Mouse (Mus musculus): ENCODE data around the gene Psma7. TPM values are rescaled to one million over a fixed set of nuclear protein-coding genes. Genes with fewer than 3 reads are reported as not detected.

Gene Psma7
- polyA plus RNA-seq, 1 experiment, result 184 TPM

- DNase-seq (ENCODE audit: low read depth, low spot score), result no peak
- WGBS, result 84% methylated on average over 3 of the region's 3 CpGs
Measured at GRCm38 (mm10) chr2:180047580-180047979, 5.3 kb upstream of the Psma7 start.

GRCm38 (mm10) chr2:180045283-180045682, 3.0 kb upstream of the Psma7 start:
- WGBS, result 39% methylated on average over 4 of the region's 4 CpGs
- DNase-seq (ENCODE audit: low read depth, low spot score), result no peak

- WGBS, result under 1% methylated on average over 66 of the region's 66 CpGs
- DNase-seq (ENCODE audit: low read depth, low spot score), result no peak
Measured at GRCm38 (mm10) chr2:180042858-180043515, 754 bp upstream of the Psma7 start.

GRCm38 (mm10) chr2:180041577-180042255, 517 bp downstream of the Psma7 start:
- WGBS, result under 1% methylated on average over 66 of the region's 66 CpGs
- DNase-seq (ENCODE audit: low read depth, low spot score), result no peak

- no peak for DNase-seq (ENCODE audit: low read depth, low spot score)
- 36% methylated on average over 6 of the region's 6 CpGs for WGBS
Measured at GRCm38 (mm10) chr2:180040406-180040805, 1.8 kb downstream of the Psma7 start.

- WGBS, result 64% methylated on average over 5 of the region's 5 CpGs
- DNase-seq (ENCODE audit: low read depth, low spot score), result no peak
Measured at GRCm38 (mm10) chr2:180034753-180035152, 7.5 kb downstream of the Psma7 start.

- DNase-seq (ENCODE audit: low read depth, low spot score), result no peak
- WGBS, result 81% methylated on average over 3 of the region's 3 CpGs
Measured at GRCm38 (mm10) chr2:180033956-180034355, 8.3 kb downstream of the Psma7 start.

- no peak for DNase-seq (ENCODE audit: low read depth, low spot score)
Measured at GRCm38 (mm10) chr2:180032925-180033324, 9.3 kb downstream of the Psma7 start.

GRCm38 (mm10) chr2:180031270-180031669, 11.0 kb downstream of the Psma7 start:
- no peak for DNase-seq (ENCODE audit: low read depth, low spot score)
- 93% methylated on average over 6 of the region's 6 CpGs for WGBS

More at GRCm38 (mm10) chr2:180032925-180033324, 9.3 kb downstream of the Psma7 start:
- 18% methylated on average over 3 of the region's 3 CpGs for WGBS

GRCm38 (mm10) chr2:180027768-180028167, 14.5 kb downstream of the Psma7 start:
- 84% methylated on average over 9 of the region's 9 CpGs for WGBS
- no peak for DNase-seq (ENCODE audit: low read depth, low spot score)

- 58% methylated on average over 6 of the region's 6 CpGs for WGBS
- DNase-seq (ENCODE audit: low read depth, low spot score), result no peak
Measured at GRCm38 (mm10) chr2:180025861-180026200, 16.4 kb downstream of the Psma7 start.

- no peak for DNase-seq (ENCODE audit: low read depth, low spot score)
- under 1% methylated on average over 84 of the region's 84 CpGs for WGBS
Measured at GRCm38 (mm10) chr2:180025135-180025860, 16.9 kb downstream of the Psma7 start.

- WGBS, result under 1% methylated on average over 70 of the region's 80 CpGs
- DNase-seq (ENCODE audit: low read depth, low spot score), result peak; percentile 85
Measured at GRCm38 (mm10) chr2:180024401-180025098, 17.7 kb downstream of the Psma7 start, which contains the start of gene Lsm14b. Gene Lsm14b, plus strand, starts transcription at chr2:180024987.

- 54% methylated on average over 6 of the region's 6 CpGs for WGBS
- DNase-seq (ENCODE audit: low read depth, low spot score), result no peak
Measured at GRCm38 (mm10) chr2:180022751-180023150, 19.5 kb downstream of the Psma7 start.

GRCm38 (mm10) chr2:180020919-180021318, 21.3 kb downstream of the Psma7 start:
- 67% methylated on average over 8 of the region's 8 CpGs for WGBS
- no peak for DNase-seq (ENCODE audit: low read depth, low spot score)

GRCm38 (mm10) chr2:180020091-180020661, 22.1 kb downstream of the Psma7 start:
- 34% methylated on average over 7 of the region's 7 CpGs for WGBS
- no peak for DNase-seq (ENCODE audit: low read depth, low spot score)

GRCm38 (mm10) chr2:180018573-180018972, 23.7 kb downstream of the Psma7 start:
- no peak for DNase-seq (ENCODE audit: low read depth, low spot score)
- WGBS, result 28% methylated on average over 9 of the region's 9 CpGs

- DNase-seq (ENCODE audit: low read depth, low spot score), result no peak
- WGBS, result 20% methylated on average over 4 of the region's 4 CpGs
Measured at GRCm38 (mm10) chr2:180017632-180018031, 24.6 kb downstream of the Psma7 start.

GRCm38 (mm10) chr2:180013686-180014085, 28.5 kb downstream of the Psma7 start:
- DNase-seq (ENCODE audit: low read depth, low spot score), result no peak
- WGBS, result 96% methylated on average over 7 of the region's 7 CpGs

GRCm38 (mm10) chr2:180011370-180011769, 30.9 kb downstream of the Psma7 start:
- WGBS, result 85% methylated on average over 6 of the region's 6 CpGs
- DNase-seq (ENCODE audit: low read depth, low spot score), result no peak

All from large intestine, adult 2 months (tissue).